Mouse (Mus musculus): ENCODE data around the gene Trim39. TPM values are rescaled to one million over a fixed set of nuclear protein-coding genes. Genes with fewer than 3 reads are reported as not detected.

Gene Trim39
- polyA plus RNA-seq, 1 experiment = 55.6 TPM

- DNase-seq = no peak
- Histone ChIP-seq H3K27me3 (ENCODE audit: control insufficient read depth, insufficient read depth, low read length) (no peaks in the 10 kb centered on the region), H3K4me3 (replicated peaks; ENCODE audit: insufficient read depth, low read depth, low read length) (no peak overlapping the region), H3K4me1 (ENCODE audit: control insufficient read depth, insufficient read depth, low read length) (0 out of 2 replicates have a peak, but pooled peaks cover 1% of the 10 kb centered on the region), H3K27ac (ENCODE audit: insufficient read depth, low read length) (no peak overlapping the region)
- WGBS = 93% methylated on average over 9 of the region's 9 CpGs
- TF ChIP-seq CTCF (IDR thresholded peaks at IDR 0.05; ENCODE audit: borderline replicate concordance, insufficient read depth, low read depth, low read length) = no peak
- TF ChIP-seq POLR2A (IDR thresholded peaks at IDR 0.05; ENCODE audit: borderline replicate concordance, insufficient read depth, low read length) = no peak
These were observed 10.4 kb downstream of the Trim39 start for GRCm38 (mm10) chr17:36261511-36262166.

- 41% methylated on average over 6 of the region's 6 CpGs for WGBS
- Histone ChIP-seq H3K27me3 (ENCODE audit: control insufficient read depth, insufficient read depth, low read length) (no peaks in the 10 kb centered on the region), H3K4me1 (ENCODE audit: control insufficient read depth, insufficient read depth, low read length) (0 out of 2 replicates have a peak, but pooled peaks cover 3% of the 10 kb centered on the region), H3K4me3 (replicated peaks; ENCODE audit: insufficient read depth, low read depth, low read length) (peak within 1 kb of the TSS; percentile 71), H3K27ac (ENCODE audit: insufficient read depth, low read length) (peak within 1 kb of the TSS; percentile 82)
- TF ChIP-seq CTCF (IDR thresholded peaks at IDR 0.05; ENCODE audit: borderline replicate concordance, insufficient read depth, low read depth, low read length) (no peak), POLR2A (IDR thresholded peaks at IDR 0.05; ENCODE audit: borderline replicate concordance, insufficient read depth, low read length) (no peak; the same call in 1 of the 2 replicates)
- no peak for DNase-seq
These were observed 14.1 kb downstream of the Trim39 start, which contains the start of gene Rpp21 for GRCm38 (mm10) chr17:36257969-36258368. TSS of gene Rpp21 (minus strand) at chr17:36258069.

GRCm38 (mm10) chr17:36257241-36257947, 14.7 kb downstream of the Trim39 start:
- Histone ChIP-seq H3K4me3 (replicated peaks; ENCODE audit: insufficient read depth, low read depth, low read length) (peak overlapping the region; percentile 71), H3K4me1 (ENCODE audit: control insufficient read depth, insufficient read depth, low read length) (0 out of 2 replicates have a peak, but pooled peaks cover 3% of the 10 kb centered on the region), H3K27me3 (ENCODE audit: control insufficient read depth, insufficient read depth, low read length) (no peaks in the 10 kb centered on the region), H3K27ac (ENCODE audit: insufficient read depth, low read length) (peak overlapping the region; percentile 82)
- under 1% methylated on average over 37 of the region's 37 CpGs for WGBS
- DNase-seq = peak; percentile 89 to 92
- TF ChIP-seq CTCF (IDR thresholded peaks at IDR 0.05; ENCODE audit: borderline replicate concordance, insufficient read depth, low read depth, low read length) (peak; percentile 74), POLR2A (IDR thresholded peaks at IDR 0.05; ENCODE audit: borderline replicate concordance, insufficient read depth, low read length) (peak; percentile 47)

GRCm38 (mm10) chr17:36253087-36253600, 18.9 kb downstream of the Trim39 start:
- 0 out of 2 replicates have a peak, but pooled peaks cover 3% of the 10 kb centered on the region for H3K4me1 ChIP-seq (ENCODE audit: control insufficient read depth, insufficient read depth, low read length)
- DNase-seq = no peak
- no peak for TF ChIP-seq POLR2A (IDR thresholded peaks at IDR 0.05; ENCODE audit: borderline replicate concordance, insufficient read depth, low read length)
- no peak for TF ChIP-seq CTCF (IDR thresholded peaks at IDR 0.05; ENCODE audit: borderline replicate concordance, insufficient read depth, low read depth, low read length)
- H3K27ac ChIP-seq (ENCODE audit: insufficient read depth, low read length) = no peak overlapping the region
- H3K27me3 ChIP-seq (ENCODE audit: control insufficient read depth, insufficient read depth, low read length) = no peaks in the 10 kb centered on the region; the same call in 1 of the 2 replicates
- 65% methylated on average over 6 of the region's 6 CpGs for WGBS
- H3K4me3 ChIP-seq (replicated peaks; ENCODE audit: insufficient read depth, low read depth, low read length) = no peak overlapping the region

GRCm38 (mm10) chr17:36252250-36252876, 19.7 kb downstream of the Trim39 start:
- no peak for DNase-seq
- TF ChIP-seq CTCF (IDR thresholded peaks at IDR 0.05; ENCODE audit: borderline replicate concordance, insufficient read depth, low read depth, low read length) (no peak), POLR2A (IDR thresholded peaks at IDR 0.05; ENCODE audit: borderline replicate concordance, insufficient read depth, low read length) (no peak)
- Histone ChIP-seq H3K27ac (ENCODE audit: insufficient read depth, low read length) (no peak overlapping the region), H3K4me3 (replicated peaks; ENCODE audit: insufficient read depth, low read depth, low read length) (no peak overlapping the region), H3K27me3 (ENCODE audit: control insufficient read depth, insufficient read depth, low read length) (no peaks in the 10 kb centered on the region; the same call in 1 of the 2 replicates), H3K4me1 (ENCODE audit: control insufficient read depth, insufficient read depth, low read length) (0 out of 2 replicates have a peak, but pooled peaks cover 3% of the 10 kb centered on the region)
- 12% methylated on average over 25 of the region's 25 CpGs for WGBS

GRCm38 (mm10) chr17:36248886-36249285, 23.2 kb downstream of the Trim39 start:
- Histone ChIP-seq H3K4me3 (replicated peaks; ENCODE audit: insufficient read depth, low read depth, low read length) (no peak overlapping the region), H3K27me3 (ENCODE audit: control insufficient read depth, insufficient read depth, low read length) (no peaks in the 10 kb centered on the region; the same call in 1 of the 2 replicates), H3K4me1 (ENCODE audit: control insufficient read depth, insufficient read depth, low read length) (no peaks in the 10 kb centered on the region), H3K27ac (ENCODE audit: insufficient read depth, low read length) (no peak overlapping the region)
- TF ChIP-seq POLR2A (IDR thresholded peaks at IDR 0.05; ENCODE audit: borderline replicate concordance, insufficient read depth, low read length) (no peak), CTCF (IDR thresholded peaks at IDR 0.05; ENCODE audit: borderline replicate concordance, insufficient read depth, low read depth, low read length) (no peak)
- no peak for DNase-seq
- WGBS = 38% methylated on average over 33 of the region's 33 CpGs

- Histone ChIP-seq H3K27ac (ENCODE audit: insufficient read depth, low read length) (no peak overlapping the region), H3K4me1 (ENCODE audit: control insufficient read depth, insufficient read depth, low read length) (no peaks in the 10 kb centered on the region), H3K27me3 (ENCODE audit: control insufficient read depth, insufficient read depth, low read length) (no peaks in the 10 kb centered on the region; the same call in 1 of the 2 replicates), H3K4me3 (replicated peaks; ENCODE audit: insufficient read depth, low read depth, low read length) (no peak overlapping the region)
- WGBS = 81% methylated on average over 2 of the region's 2 CpGs
- TF ChIP-seq POLR2A (IDR thresholded peaks at IDR 0.05; ENCODE audit: borderline replicate concordance, insufficient read depth, low read length) = no peak
- TF ChIP-seq CTCF (IDR thresholded peaks at IDR 0.05; ENCODE audit: borderline replicate concordance, insufficient read depth, low read depth, low read length) = no peak
- no peak for DNase-seq
These were observed 26.3 kb downstream of the Trim39 start for GRCm38 (mm10) chr17:36245741-36246140.

Measured in cerebellum, adult 2 months (tissue).